Mouse (Mus musculus): ENCODE results near the gene Cep57l1. TPM values are rescaled to one million over a fixed set of nuclear protein-coding genes. Genes with fewer than 3 reads are reported as not detected.

Cep57l1 gene
- total and polyA plus RNA-seq, 3 experiments: 16.7 to 19.2 TPM; not detected in 1

DNA sequence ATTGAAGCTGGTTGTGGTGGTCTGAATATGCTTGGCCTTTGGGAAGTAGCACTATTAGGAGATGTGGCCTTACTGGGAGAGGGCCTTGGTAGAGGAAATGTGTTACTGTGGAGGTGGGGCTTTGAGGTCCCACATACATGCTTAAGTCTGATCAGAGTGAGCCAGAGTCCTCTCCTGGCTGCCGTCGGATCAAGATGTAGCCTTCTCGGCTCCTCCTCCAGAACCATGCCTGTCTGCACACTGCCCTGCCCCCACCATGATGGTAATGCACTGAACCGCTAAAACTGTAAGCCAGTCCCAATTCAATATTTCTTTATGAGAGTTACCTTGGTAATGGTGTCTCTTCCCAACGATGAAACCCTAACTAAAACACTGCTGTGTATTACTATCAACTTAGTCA, 19.5 kb upstream of the Cep57l1 start:
- TF ChIP-seq RCOR1 (IDR thresholded peaks at IDR 0.05; ENCODE audit: low read depth, low read length): no peak
- Histone ChIP-seq H3K27me3 (ENCODE audit: control insufficient read depth in 1 of 2, insufficient read depth in 2 of 2, low read length in 2 of 2) (no peaks in the 10 kb centered on the region), H3K4me3 (ENCODE audit: control insufficient read depth in 1 of 2, insufficient read depth in 1 of 2, low read depth in 2 of 2, low read length in 2 of 2) (no peak overlapping the region), H3K9me3 (replicated peaks; ENCODE audit: insufficient read depth, low read length) (no peaks in the 10 kb centered on the region), H3K36me3 (ENCODE audit: control insufficient read depth in 1 of 2, insufficient read depth in 2 of 2, low read length in 2 of 2) (peaks cover 0 to 22% of the 10 kb centered on the region in 2 experiments; a peak in 2 of 4 replicates), H3K79me2 (ENCODE audit: control insufficient read depth, insufficient read depth, low read length, poor library complexity) (peaks cover 2% of the 10 kb centered on the region; the same call in 1 of the 2 replicates), H3K27ac (ENCODE audit: control insufficient read depth, low read depth, low read length) (no peak overlapping the region), H3K9ac (ENCODE audit: control insufficient read depth, low read depth, low read length, poor library complexity, severe bottlenecking) (no peak overlapping the region), H3K4me1 (ENCODE audit: control insufficient read depth in 1 of 2, insufficient read depth in 2 of 2, low read length in 2 of 2) (peaks cover 8 to 23% of the 10 kb centered on the region in 2 experiments)
- DNase-seq (ENCODE audit: low read depth, low spot score): no peak

DNA sequence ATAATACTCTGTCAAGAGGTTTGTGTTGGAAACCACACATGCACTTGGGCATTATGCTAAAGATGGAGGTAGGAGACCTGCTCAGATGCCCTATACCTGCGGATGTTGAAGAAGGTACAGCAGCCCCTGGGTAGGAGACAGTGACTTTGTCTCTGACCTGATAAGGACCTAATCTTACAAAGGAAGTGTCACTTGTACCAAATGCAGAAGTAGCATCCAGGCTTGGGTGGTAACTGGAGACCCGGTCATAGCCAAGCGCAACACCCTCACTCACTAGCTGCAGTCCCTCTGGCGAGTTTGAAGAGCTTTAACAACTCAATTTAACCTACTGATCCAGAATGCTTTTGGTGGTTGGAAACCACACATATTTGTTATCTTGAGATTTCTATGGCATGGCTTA, 18.1 kb upstream of the Cep57l1 start:
- no peaks in the 10 kb centered on the region for H3K27me3 ChIP-seq (ENCODE audit: control insufficient read depth in 1 of 2, insufficient read depth in 2 of 2, low read length in 2 of 2)
- peaks cover 8 to 23% of the 10 kb centered on the region in 2 experiments for H3K4me1 ChIP-seq (ENCODE audit: control insufficient read depth in 1 of 2, insufficient read depth in 2 of 2, low read length in 2 of 2)
- TF ChIP-seq GATA1 (IDR thresholded peaks at IDR 0.05; ENCODE audit: low read depth, low read length): peak; percentile 87
- TF ChIP-seq ZMIZ1 (IDR thresholded peaks at IDR 0.05; ENCODE audit: low read depth, low read length): no peak
- TF ChIP-seq EP300 (IDR thresholded peaks at IDR 0.05; ENCODE audit: low read depth in 1 of 2, low read length in 2 of 2): peak; percentile 64 to 88
- TF ChIP-seq MAZ (IDR thresholded peaks at IDR 0.05; ENCODE audit: low read depth, low read length): no peak
- TF ChIP-seq POLR2AphosphoS5 (IDR thresholded peaks at IDR 0.05; ENCODE audit: borderline replicate concordance, low read depth, low read length): no peak
- 0 out of 2 replicates have a peak, but pooled peaks have one; percentile 39 for TF ChIP-seq TBP (IDR thresholded peaks at IDR 0.05; ENCODE audit: low read depth, low read length)
- TF ChIP-seq TAL1 (IDR thresholded peaks at IDR 0.05; ENCODE audit: low read length): peak; percentile 25; the same call in 1 of the 2 replicates
- peak; percentile 62 for TF ChIP-seq RCOR1 (IDR thresholded peaks at IDR 0.05; ENCODE audit: low read depth, low read length)
- peak; percentile 81 for DNase-seq (ENCODE audit: low read depth, low spot score)
- peaks cover 0 to 22% of the 10 kb centered on the region in 2 experiments; a peak in 2 of 4 replicates for H3K36me3 ChIP-seq (ENCODE audit: control insufficient read depth in 1 of 2, insufficient read depth in 2 of 2, low read length in 2 of 2)
- H3K79me2 ChIP-seq (ENCODE audit: control insufficient read depth, insufficient read depth, low read length, poor library complexity): peaks cover 2% of the 10 kb centered on the region; the same call in 1 of the 2 replicates
- no peak overlapping the region for H3K4me3 ChIP-seq (ENCODE audit: control insufficient read depth in 1 of 2, insufficient read depth in 1 of 2, low read depth in 2 of 2, low read length in 2 of 2)
- H3K27ac ChIP-seq (ENCODE audit: control insufficient read depth, low read depth, low read length): no peak overlapping the region
- no peaks in the 10 kb centered on the region for H3K9me3 ChIP-seq (replicated peaks; ENCODE audit: insufficient read depth, low read length)
- no peak overlapping the region for H3K9ac ChIP-seq (ENCODE audit: control insufficient read depth, low read depth, low read length, poor library complexity, severe bottlenecking)

DNA sequence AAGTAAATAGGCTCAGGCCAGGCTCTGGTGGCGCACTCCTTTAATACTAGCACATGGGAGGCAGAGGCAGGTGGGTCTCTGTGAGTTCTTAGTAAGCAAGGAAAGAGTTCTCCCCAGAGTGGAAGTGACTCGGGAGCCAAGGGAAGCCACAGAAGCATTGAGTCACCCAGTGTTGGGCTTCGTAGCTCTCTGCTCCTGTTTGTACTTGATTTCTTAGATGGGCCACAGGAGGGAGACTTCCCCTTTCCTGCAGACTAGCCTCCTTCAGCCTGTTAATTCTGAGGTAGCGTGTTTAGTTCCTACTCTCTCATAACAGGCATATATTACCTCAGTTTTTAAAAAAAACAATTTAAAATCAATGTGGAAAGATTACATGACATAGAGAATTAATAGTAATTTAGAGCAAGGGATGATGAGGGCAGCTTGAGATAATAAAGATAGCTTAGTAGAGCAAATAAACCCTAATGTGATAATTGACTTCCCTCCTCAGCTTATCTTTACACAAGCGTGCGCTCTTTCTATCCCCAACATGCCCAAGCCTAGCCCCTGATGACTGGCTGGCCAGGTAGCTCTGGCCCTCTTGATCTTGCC, 16.9 kb upstream of the Cep57l1 start:
- DNase-seq (ENCODE audit: low read depth, low spot score): peak; percentile 92
- Histone ChIP-seq H3K27me3 (ENCODE audit: control insufficient read depth in 1 of 2, insufficient read depth in 2 of 2, low read length in 2 of 2) (no peaks in the 10 kb centered on the region), H3K27ac (ENCODE audit: control insufficient read depth, low read depth, low read length) (peak overlapping the region; percentile 22), H3K36me3 (ENCODE audit: control insufficient read depth in 1 of 2, insufficient read depth in 2 of 2, low read length in 2 of 2) (peaks cover 0 to 22% of the 10 kb centered on the region in 2 experiments; a peak in 2 of 4 replicates), H3K9me3 (replicated peaks; ENCODE audit: insufficient read depth, low read length) (no peaks in the 10 kb centered on the region), H3K4me1 (ENCODE audit: control insufficient read depth in 1 of 2, insufficient read depth in 2 of 2, low read length in 2 of 2) (peaks cover 8 to 23% of the 10 kb centered on the region in 2 experiments), H3K4me3 (ENCODE audit: control insufficient read depth in 1 of 2, insufficient read depth in 1 of 2, low read depth in 2 of 2, low read length in 2 of 2) (peak overlapping the region in 1 of 2 experiments; percentile 1; a peak in 1 of 4 replicates), H3K9ac (ENCODE audit: control insufficient read depth, low read depth, low read length, poor library complexity, severe bottlenecking) (no peak overlapping the region), H3K79me2 (ENCODE audit: control insufficient read depth, insufficient read depth, low read length, poor library complexity) (peaks cover 2% of the 10 kb centered on the region; the same call in 1 of the 2 replicates)
- peak; percentile 50; the same call in 1 of the 2 replicates for TF ChIP-seq BHLHE40 (IDR thresholded peaks at IDR 0.05; ENCODE audit: borderline replicate concordance, low read depth, low read length)
- 0 out of 2 replicates have a peak, but pooled peaks have one; percentile 4 for TF ChIP-seq TAL1 (IDR thresholded peaks at IDR 0.05; ENCODE audit: low read length)
- TF ChIP-seq MXI1 (IDR thresholded peaks at IDR 0.05; ENCODE audit: low read depth, low read length): peak; percentile 19
- TF ChIP-seq ZMIZ1 (IDR thresholded peaks at IDR 0.05; ENCODE audit: low read depth, low read length): no peak
- no peak for TF ChIP-seq ZC3H11A (IDR thresholded peaks at IDR 0.05; ENCODE audit: low read depth, low read length)
- TF ChIP-seq MAZ (IDR thresholded peaks at IDR 0.05; ENCODE audit: low read depth, low read length): no peak
- peak; percentile 75 for TF ChIP-seq GATA1 (IDR thresholded peaks at IDR 0.05; ENCODE audit: low read depth, low read length)
- peak; percentile 9; the same call in 1 of the 2 replicates for TF ChIP-seq RAD21 (IDR thresholded peaks at IDR 0.05; ENCODE audit: low read depth, low read length)
- no peak for TF ChIP-seq ETS1 (IDR thresholded peaks at IDR 0.05; ENCODE audit: low read depth, low read length)
- TF ChIP-seq ELF1 (IDR thresholded peaks at IDR 0.05; ENCODE audit: low read depth, low read length): no peak
- TF ChIP-seq CHD2 (IDR thresholded peaks at IDR 0.05; ENCODE audit: low read length): no peak
- TF ChIP-seq POLR2AphosphoS2 (IDR thresholded peaks at IDR 0.05; ENCODE audit: low read length): no peak
- TF ChIP-seq USF1 (IDR thresholded peaks at IDR 0.05; ENCODE audit: low read depth, low read length): no peak
- TF ChIP-seq TCF12 (IDR thresholded peaks at IDR 0.05; ENCODE audit: low read depth, low read length): 0 out of 2 replicates have a peak, but pooled peaks have one; percentile 24
- no peak for TF ChIP-seq MAX (IDR thresholded peaks at IDR 0.05; ENCODE audit: low read length)
- TF ChIP-seq NELFE (IDR thresholded peaks at IDR 0.05; ENCODE audit: low read depth, low read length): no peak
- 0 out of 2 replicates have a peak, but pooled peaks have one; percentile 26 for TF ChIP-seq UBTF (IDR thresholded peaks at IDR 0.05; ENCODE audit: borderline replicate concordance, insufficient read depth, low read depth, low read length)
- TF ChIP-seq MYC (IDR thresholded peaks at IDR 0.05; ENCODE audit: low read depth, low read length): peak; percentile 67; the same call in 1 of the 2 replicates
- TF ChIP-seq CTCF (IDR thresholded peaks at IDR 0.05 in 2 of 3, conservative IDR thresholded peaks at IDR 0.05 in 1 of 3; ENCODE audit: control insufficient read depth in 1 of 3, insufficient read depth in 1 of 3, low read depth in 2 of 3, low read length in 3 of 3, poor library complexity in 1 of 3, severe bottlenecking in 1 of 3): peak in 2 of 3 experiments; percentile 18 to 30; a peak in 1 of 6 replicates
- no peak for TF ChIP-seq HCFC1 (IDR thresholded peaks at IDR 0.05; ENCODE audit: low read depth, low read length)
